Mouse (Mus musculus) thymus, adult 2 months (tissue): ENCODE results near the gene Tll2.

Experiments used
- CTCF ChIP-seq: fragments of 200-500 bp; IDR thresholded peaks from 2 replicates; pipeline ENCODE4 v1.5.1; 2012; ENCODE audit warnings: mild to moderate bottlenecking, control low read depth, low read length, moderate library complexity, borderline replicate concordance; ENCODE audit not compliant: control insufficient read depth, poor library complexity, insufficient read depth; ENCODE audit errors: extremely low read depth
- POLR2A ChIP-seq: fragments of 200-500 bp; IDR thresholded peaks from 2 replicates; pipeline ENCODE4 v1.6.1; 2012; ENCODE audit warnings: mild to moderate bottlenecking, low read length, control low read depth, moderate library complexity; ENCODE audit not compliant: control insufficient read depth, poor library complexity, insufficient read depth; ENCODE audit errors: extremely low read depth

GRCm38 (mm10) chr19:41206041-41206810 lies 409 bp downstream of the Tll2 start:
- TF ChIP-seq POLR2A, result no peak
- TF ChIP-seq CTCF, result no peak
